Mouse (Mus musculus) embryo, embryonic 11.5 days (tissue): ENCODE results near the gene Wnk1.

Experiments used
- DNase-seq: peaks from one replicate; pipeline ENCODE4 v3.0.0-alpha.2; 2012; ENCODE audit warnings: low read depth, low spot score

Wnk1 gene

DNA sequence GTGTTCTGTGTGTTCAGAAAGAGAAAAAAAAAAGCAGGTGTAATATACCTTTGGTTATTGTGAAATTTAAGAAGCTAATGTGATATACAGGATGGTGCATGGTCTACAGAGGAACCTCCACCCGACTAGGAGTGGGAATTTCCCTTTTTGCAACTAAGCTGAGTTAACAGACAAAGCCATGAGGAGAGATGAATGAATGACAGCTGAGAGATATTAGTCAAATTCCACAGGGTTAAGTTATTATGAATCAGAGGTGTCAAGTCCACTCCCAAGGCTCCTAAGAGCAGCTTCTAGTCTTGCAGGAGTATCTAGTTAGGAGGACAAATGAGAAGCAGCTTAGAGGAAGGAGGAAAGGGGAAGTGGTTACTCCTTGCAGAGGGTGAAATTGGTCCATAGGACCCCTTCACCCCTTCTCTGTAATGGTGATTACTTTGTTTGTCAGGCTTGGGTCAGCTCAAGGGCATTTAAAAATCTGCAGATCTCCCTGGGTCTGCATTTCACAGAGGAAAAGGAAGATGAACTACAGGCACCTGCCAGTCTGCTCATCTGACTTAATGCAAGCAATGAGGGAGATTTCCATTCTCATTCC lies 4.3 kb upstream of the Wnk1 start:
- no peak for DNase-seq

DNA sequence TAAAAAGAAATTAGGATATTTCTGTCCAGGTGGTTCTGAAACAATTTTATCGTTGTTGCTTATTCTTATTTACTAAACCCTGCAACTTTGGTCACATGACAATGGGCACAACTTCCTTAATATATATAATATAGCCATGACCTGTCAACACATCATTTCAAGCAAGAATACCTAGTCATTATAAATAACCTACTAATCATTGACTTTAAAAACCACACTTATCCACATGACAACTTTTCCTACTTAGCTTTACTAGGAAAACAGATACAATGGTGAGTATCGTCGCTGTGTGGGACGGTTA lies 2.0 kb upstream of the Wnk1 start:
- no peak for DNase-seq

DNA sequence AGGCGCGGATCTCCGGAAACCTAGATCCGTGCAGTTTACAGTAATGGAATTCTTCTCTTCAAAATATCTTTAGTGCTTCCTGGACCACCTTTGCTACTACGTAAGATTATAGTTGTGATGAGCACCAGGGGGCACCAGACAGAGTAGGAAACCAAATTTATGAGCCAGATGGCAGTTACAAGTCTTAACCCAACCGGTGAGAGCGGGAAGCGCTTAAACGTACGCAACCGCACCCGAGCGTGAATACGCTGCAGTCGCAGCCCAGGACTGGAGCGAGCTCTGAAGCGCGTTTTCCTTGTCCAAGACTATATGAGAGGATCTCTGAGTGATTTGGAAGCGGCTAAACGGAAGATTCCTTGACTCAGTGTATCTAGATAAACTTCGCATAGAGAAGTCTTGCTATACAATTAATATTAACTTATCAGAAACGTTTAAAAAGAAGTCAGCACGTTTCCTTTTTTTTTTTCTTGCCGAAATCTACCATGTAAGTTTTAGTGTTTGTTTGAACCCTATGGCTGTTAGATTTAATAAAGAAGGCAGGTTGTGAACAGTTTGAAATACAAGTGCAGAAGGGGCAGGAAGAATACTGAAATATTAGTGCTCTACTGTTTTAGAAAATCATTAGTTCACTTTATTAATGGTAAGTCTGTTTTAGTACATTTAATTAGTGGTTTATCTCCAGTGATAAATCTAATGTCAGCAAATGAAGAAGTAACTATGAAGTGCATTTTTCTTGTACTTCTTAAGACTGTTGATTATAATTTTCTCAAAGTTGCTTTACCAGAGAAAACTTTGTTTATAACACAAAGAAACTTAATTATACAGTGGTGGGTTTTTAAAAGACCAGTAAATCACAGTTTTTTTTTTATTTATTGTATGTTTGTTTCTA lies 1.4 kb upstream of the Wnk1 start:
- DNase-seq: peak; percentile 76

DNA sequence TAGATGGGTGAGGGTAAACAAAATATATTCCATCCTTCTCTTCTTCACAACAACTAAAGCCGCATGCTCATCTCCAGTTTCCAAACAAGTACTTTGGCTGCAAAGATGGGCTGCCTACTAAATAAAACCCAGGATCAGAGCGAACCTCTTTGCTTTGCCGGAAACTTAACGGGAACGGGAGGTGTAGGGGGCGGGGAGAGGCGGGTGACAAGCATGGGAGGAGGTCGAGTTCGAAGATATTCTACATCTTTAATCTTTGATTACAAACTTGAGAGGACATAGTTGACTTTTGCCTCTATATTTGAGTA lies 738 bp upstream of the Wnk1 start:
- peak; percentile 17 for DNase-seq

DNA sequence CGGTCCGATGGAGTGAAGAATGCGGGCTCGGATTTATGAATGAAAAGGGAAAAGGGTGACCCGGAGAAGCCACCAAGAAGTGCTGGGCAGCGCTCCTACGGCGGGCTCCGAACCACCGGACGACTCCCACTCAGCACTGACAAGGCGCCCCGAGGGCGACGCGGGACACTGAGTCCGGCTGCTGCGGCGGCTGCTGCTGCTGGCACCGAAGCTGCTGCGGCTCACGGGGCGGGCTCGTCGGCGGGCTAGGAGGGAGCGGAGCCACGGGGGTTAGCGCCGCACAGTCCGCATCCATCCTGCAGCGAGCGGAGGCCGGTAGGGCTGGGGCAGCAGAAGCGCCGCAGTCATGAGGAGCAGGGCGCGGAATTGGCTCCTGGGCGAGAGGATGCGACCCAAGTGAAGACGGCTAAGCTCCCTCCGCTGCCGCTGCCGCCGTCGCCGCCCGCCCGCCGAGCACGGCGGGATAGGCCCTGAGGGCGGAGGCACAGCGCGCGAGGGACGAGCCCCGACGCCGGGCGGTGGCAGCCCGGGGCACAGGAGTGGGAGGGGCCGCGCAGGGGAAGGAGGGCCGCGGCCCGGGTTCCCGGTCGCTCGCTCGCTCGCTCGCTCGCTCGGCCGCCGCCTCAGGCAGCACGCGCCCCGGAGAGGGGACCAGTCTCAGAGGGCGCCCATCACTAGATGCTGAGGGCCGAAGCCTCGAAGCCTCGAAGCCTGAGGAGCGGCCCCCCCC lies 671 bp downstream of the Wnk1 start:
- DNase-seq: peak; percentile 46

DNA sequence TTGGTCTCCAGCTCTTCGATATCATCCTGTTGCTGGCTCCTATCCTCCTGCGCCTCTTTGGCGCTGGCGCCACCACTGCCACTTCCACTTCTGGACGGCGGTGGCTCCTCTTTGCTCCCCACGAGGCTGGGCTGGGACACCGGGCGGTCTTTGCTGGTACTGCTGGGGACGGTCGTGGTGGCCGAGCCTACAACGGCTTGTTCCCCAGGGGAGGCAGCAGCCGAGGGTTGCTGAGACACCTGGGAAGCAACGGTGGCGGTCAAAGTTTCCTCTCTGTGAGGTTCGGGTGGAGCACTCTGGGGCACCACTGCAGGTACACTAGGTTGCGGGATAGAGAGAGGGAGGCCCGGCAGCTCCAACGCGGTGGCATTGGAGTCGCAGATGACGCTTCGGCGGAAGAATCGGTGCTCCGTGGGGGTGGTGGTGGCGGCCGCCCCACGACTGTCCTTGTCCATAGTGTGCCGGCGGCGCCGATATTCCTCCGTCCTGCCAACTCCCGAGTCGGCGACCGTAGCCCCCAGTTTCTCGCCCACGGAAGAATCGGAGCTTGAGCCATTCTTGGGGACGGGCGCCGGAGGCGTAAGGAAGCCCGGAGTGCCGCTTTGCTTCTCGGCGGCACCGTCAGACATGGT lies 1.4 kb downstream of the Wnk1 start:
- DNase-seq: peak; percentile 17

DNA sequence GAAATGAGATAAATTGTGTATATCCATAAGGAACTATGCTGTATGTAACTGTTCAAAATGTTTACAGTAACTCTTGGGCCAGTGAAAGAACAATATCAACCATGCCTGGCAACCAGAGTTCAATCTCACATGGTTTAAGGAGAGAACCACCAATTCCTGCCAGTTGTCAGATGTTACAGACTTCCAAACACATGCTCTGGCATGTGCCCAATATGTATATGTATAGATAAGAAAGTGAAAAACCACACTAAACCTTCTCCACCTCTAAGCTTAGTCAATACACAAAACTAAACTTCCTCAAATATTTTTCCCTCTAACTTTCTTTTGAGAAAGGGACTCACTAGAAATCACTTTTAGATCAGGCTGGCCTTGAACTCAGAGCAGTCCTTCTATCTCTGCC lies 13.9 kb downstream of the Wnk1 start:
- no peak for DNase-seq

DNA sequence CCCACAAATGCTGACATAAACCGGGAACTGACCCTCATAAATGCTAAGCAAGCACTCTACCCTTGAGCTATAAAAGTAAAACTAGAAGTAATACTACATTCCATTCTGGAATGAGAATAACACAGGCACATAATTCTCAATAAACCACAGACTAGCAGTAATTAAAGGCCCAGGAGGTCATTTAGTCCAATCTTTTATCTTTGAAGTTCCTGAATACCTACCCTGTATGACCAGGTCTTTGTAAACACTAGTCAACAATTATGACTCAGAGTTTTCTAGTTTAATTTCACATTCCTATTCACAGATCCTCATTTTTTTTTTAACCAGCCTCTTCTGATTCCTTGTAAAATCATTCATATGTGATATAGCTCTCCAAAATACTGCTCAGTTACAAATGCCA lies 14.7 kb downstream of the Wnk1 start:
- no peak for DNase-seq

DNA sequence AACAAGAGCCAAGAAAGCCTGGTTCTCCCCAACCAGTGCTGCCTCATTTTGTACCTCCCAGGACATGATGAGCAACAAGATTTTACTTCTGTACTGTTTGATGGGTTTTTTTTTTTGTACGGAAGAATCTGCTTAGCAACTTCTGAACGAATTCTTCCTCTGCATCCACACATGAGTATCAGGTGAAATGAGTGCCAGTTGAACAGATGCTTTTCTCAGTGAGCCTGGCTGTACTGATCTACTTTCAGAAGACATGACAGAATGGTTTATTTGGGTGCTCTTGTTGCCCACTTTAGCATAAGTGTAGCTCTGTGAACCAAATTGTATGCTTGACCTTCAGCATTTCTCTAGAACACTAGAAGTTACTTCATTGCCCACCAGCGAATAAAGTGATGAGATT lies 16.4 kb downstream of the Wnk1 start:
- no peak for DNase-seq

DNA sequence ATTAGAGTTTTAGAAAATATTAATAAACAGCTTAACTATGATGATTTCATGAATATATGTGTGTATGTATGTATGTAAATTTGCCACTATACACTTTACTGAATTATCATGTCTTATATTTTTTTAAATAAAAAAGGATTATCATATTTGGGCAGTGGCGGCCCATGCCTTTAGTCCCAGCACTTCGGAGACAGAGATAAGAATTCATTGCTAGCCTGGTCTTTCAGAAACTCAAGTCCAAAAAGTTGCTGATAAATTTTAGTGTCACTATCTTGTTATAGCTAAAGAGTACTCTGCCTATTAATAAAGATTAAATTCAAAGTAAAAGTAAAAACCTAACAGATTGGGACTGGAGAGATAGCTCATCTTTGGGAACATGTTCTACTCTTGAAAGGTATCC lies 18.8 kb downstream of the Wnk1 start:
- DNase-seq: no peak

DNA sequence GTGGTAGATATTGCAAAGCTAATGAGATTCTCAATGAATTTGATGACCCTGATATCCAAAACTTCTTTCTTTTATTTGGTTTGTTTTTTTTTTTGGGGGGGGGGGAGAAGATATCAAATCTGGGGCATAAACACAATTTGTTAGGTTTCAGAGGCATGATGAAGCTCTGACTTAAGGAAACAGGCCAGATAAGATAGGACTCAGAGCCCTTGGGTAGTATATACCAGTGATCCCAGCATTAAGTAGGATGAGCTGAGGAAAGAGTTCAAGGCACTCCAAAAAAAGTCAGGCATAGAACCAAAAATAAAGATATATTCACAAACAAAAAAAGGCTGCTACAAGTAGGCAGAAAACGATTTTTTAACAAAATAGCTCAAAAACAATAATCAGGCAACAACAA lies 25.3 kb downstream of the Wnk1 start:
- no peak for DNase-seq

DNA sequence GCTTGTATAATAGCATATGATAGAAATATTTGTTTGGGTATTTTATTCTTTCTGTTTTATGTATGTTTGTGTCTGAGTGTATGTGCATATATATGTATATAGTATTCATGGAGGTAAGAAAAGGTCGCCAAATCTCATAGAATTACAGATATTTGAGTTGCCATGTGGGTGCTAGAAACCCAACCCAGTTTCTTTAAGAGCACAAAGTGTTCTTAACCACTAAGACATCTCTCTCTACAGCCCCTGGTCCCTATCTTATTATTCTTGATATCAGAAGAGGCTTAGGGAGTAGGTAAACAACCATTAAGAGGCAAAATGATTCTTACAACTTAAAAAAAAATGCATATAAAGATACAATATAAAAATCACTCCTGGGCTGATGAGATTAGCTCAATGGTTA lies 27.0 kb downstream of the Wnk1 start:
- DNase-seq: no peak

DNA sequence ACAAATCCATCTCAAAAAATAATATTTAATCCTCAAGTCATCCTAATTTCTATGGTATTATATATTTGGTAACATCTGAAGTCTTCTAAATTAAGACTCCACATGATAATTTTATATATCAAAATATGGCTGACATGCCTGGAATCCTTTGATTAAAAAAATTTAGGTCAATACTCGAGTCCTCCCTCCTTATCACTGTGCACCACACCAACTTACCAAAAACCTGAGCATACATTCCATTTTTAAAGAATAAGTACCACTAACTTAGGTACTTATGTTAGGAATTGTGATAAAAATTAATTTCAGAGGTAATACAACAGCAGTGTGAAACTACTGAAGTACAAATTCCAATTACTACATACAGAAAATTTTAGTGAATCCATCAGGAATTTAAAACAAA lies 27.5 kb downstream of the Wnk1 start:
- no peak for DNase-seq

DNA sequence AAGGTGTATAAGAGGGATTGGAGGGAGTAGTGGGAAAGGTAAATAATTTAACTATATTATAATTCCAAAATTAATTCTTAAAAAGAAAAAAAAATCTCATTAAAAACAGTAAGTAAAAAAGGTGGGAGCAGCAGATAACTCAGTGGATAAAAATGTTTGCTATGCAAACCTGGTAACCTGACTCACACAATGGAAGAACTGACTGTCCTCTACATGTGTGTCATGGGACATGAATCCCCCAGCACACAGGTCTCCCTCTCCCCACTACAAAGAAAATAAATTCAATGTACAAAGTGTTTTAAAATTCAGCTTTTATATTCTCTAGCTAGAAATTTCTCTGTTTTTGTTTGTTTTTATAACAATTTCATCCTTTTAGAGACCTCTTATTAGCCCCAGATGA lies 27.9 kb downstream of the Wnk1 start:
- DNase-seq: no peak

DNA sequence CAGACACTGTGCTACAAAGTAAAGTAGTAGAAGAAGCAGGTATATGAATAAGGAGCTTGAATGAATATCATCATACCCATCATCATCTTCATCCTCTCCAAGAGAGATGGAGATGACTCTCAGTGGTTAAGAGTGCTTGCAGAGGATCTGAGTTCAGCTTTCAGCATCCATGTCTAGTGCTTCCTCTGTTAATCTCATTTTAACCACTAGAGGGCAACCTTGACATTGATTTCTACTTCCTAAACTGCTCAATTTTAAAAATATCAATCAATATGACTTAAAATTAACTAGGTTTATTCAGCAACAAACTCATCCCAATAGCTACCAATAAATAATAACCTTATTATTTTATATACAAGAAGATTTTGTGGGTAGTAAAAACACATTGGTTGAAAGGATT lies 36.8 kb downstream of the Wnk1 start:
- DNase-seq: peak; percentile 26

DNA sequence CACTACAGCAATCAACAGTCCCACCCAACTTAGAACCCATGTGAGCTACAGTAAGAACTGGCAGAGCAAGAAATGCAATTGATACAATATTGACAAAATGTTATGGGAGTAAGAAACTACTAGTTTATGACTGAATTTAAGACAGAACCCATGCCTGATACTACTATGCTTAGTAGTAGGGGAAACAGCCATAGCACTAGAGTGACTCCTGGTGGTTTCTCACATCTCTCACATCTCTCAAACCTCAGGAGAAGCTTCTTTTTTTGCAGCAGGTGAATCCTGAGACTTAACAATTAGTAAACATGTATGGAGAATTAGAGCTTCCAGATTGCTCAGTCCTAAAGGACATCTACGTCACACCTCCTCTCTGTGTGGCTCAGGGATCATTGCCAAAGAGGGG lies 42.0 kb downstream of the Wnk1 start:
- no peak for DNase-seq

DNA sequence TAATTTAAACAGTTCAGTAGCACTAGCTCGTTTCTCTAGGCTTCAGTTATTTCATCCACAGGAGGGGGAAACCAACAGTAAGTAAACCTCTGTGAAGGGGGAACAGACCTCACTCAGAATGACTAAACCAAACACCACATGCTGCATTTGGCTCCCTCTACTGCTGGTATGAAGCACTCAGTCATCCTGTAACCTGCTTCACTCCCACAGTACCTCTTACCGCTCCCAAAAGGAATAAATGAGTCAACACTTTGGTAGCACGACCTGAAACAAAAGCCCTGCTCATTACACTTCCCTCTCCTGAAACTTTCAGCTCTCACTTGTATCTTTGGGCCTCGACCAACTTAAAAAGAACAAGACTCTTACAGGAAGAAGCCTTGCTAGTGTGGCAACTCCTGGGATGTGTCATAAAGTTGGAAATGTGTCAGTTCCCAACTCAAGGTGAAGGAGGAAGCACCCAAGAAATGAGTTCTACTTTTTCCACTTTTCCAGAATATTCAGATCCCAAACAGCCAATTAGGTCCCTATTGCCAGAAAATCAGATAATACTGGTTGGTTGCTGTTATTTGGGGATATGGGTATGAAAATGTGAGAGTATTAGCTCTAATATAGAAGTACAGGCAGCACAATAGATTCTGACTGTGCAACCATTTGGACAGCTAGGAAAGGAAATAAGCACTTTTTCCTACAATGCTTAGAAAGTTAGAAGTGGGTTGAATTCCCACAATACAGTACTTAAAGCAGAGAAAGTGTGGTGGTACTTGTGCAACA lies 114.1 kb downstream of the Wnk1 start:
- no peak for DNase-seq

DNA sequence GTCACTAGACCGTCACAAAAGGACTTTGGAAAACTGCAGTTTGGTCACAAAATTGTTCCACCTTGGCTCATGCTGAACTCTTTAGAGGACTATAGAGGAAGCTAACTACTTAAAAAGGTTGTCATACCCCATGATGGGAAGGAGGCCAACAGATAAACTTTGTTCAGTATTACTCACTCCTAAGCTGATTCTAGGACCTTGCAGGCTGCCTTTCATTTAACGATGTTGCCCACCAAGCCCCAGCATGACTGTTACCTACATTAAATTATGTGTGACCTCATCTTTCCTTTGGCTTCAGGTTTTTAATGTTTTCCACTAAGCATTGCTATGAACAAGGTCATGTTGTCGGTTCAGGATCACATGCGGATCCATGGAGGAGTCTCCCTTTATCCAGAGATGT lies 115.9 kb downstream of the Wnk1 start:
- DNase-seq: no peak

DNA sequence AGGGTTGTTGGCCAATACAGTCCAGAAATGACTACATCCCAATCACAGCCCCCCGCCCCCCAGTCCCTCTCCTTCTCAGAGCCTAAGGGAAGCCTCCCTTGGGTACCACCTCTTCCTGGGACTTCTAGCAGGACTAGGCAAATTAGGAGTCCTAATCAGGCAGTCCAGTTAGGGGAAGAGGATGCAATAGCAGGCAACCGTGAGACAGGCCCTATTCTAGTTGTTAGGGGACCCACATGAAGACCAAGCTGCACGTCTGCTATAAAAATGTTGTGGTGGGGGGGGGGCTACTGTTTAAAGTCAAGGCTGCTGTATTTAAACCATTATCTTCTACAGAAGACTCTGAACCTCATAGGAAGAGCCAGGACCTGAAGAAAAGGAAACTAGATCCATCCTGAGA lies 116.3 kb downstream of the Wnk1 start:
- DNase-seq: no peak

DNA sequence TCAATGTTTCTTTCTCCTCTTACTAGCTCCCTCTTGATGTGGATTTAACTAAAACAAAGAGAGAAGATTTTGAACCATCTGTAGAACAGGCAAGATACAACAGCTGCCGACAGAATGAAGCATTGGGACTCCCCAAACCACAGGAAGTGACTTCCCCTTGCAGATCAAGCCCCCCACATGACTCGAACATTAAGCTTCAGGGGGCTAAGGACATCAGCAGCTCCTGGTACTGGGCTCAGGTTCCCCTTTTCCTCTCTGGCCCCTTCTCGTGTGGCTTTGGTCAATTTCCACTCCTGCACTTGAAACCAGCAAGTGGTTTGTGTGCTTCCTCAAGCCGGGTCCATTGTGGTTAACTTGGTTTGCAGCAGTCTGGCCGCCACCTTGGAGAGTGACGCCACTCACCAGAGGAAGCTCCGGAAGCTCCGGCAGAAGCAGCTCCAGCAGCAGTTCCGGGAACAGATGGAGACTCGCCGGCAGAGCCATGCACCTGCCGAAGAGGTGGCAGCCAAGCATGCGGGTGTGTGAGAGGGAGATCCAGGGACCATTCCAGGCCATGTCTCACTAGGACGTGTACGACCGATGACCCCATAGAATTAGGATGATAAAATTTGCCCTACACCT lies 119.8 kb downstream of the Wnk1 start:
- DNase-seq: no peak

DNA sequence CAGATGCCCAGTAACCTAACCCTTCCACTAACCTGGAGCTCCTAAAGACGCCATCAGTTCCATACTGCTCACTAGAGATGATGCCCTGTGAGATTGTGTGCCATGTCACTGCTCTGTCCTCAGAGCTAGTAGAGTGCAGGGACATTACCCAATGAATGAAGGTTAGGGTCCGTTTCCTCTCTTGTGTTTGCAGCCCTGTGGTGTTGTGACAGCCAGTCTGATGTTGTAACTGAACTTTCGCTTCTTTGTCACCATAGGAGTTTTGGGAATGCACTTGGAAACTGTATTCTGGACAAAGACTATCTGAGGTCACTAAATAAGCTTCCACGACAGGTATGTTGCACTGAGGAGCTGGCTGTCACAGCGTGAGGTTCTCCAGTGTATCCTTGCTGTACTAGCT lies 122.8 kb downstream of the Wnk1 start:
- DNase-seq: no peak

DNA sequence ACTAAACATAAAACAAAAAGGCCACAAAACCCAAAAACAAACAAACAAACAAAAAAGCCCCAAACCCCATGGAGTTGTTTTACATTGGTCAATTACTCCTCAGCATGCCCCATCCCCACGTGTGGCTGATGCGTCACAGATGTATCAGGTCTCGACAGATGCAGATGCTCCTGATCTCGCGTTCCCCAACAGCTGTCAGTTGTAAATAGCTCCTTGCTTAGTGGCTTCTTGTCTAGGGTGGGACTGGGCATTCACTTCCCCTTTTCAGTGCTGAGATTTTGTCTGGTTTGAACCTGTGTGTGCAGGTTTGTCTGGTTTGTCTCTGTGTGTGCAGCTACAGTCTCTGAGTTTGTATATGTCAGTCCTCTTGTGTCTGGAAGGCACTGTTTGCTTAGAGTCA lies 126.4 kb downstream of the Wnk1 start:
- no peak for DNase-seq
